Mouse (Mus musculus) lung, adult 2 months (tissue): ENCODE results near the gene Cep135.

Experiments used
- CTCF ChIP-seq: fragments of 200-500 bp; IDR thresholded peaks from 2 replicates; pipeline ENCODE4 v1.5.1; 2011; ENCODE audit warnings: mild to moderate bottlenecking, low read length, control low read depth; ENCODE audit not compliant: insufficient read depth
- POLR2A ChIP-seq: fragments of 200-500 bp; IDR thresholded peaks from 2 replicates; pipeline ENCODE4 v1.6.1; 2011; ENCODE audit warnings: low read depth, mild to moderate bottlenecking, control low read depth, low read length, borderline replicate concordance; ENCODE audit errors: extremely low read depth

GRCm38 (mm10) chr5:76659958-76660635 lies 71.6 kb downstream of the Cep135 start:
- TF ChIP-seq POLR2A (no peak), CTCF (no peak)
